Mouse (Mus musculus) hindbrain, embryonic 10.5 days (tissue): ENCODE data around the gene Zc3h12c. TPM values are rescaled to one million over a fixed set of nuclear protein-coding genes. Genes with fewer than 3 reads are reported as not detected.

Experiments
- DNase-seq: peaks from one replicate; pipeline ENCODE4 v3.0.0-alpha.2; 2017; ENCODE audit warnings: low spot score
- H3K27ac ChIP-seq: fragments of 300-500 bp; sonication (generic); 2 replicates; pipeline ENCODE4 v1.5.1; 2016; ENCODE audit warnings: mild to moderate bottlenecking, moderate library complexity
- H3K27me3 ChIP-seq: fragments of 300-500 bp; sonication (generic); 2 replicates; pipeline ENCODE4 v1.6.1; 2016; ENCODE audit warnings: mild to moderate bottlenecking; ENCODE audit not compliant: poor library complexity, insufficient read depth, severe bottlenecking
- H3K36me3 ChIP-seq: fragments of 300-500 bp; sonication (generic); 2 replicates; pipeline ENCODE4 v1.6.1; 2016; ENCODE audit warnings: mild to moderate bottlenecking, moderate library complexity
- H3K4me1 ChIP-seq: fragments of 300-500 bp; sonication (generic); replicated peaks from 2 replicates; pipeline ENCODE4 v1.6.1; 2016; ENCODE audit warnings: mild to moderate bottlenecking
- H3K4me3 ChIP-seq: fragments of 300-500 bp; sonication (generic); 2 replicates; pipeline ENCODE4 v1.5.1; 2016; ENCODE audit warnings: mild to moderate bottlenecking, moderate library complexity
- H3K9me3 ChIP-seq: fragments of 300-500 bp; sonication (generic); 2 replicates; pipeline ENCODE4 v1.6.1; 2016; ENCODE audit warnings: mild to moderate bottlenecking, moderate library complexity
- WGBS: fragments of 180-500 bp; shearing (Covaris S2); methylation state at CpG from one replicate; pipeline ENCODE4 v1.1.7; 2016; 5-methylcytosine and 5-hydroxymethylcytosine counted together
- polyA plus RNA-seq: library from polyadenylated mRNA; unstranded; fragments of >200 nt; fragmentation: Nextera tagmentation; extraction: Ambion mirVana; gene quantifications from 2 replicates; pipeline ENCODE4 v1.2.1, GENCODE M21; 2016

The Zc3h12c gene
- polyA plus RNA-seq, 1 experiment from 2014 or later: 7.2 TPM

DNA sequence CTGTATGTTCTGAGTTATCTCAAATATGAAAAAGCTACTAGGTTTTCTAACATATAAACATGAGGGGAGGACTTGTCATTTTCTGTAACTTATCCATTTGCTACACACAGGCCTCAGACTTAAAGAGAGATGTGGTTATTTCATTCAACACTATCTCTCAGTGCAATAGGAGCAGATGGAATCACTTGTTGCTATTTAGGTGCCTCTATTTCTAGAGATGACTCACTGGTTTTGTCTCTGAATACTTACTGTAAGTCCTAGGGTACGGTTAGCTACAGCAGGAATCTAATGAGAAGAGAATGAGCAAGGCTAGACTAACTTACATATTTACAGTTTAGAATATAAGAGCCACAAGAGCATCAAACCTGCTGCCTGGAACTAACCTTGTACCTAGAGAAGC is 9.8 kb downstream of the Zc3h12c start:
- no peak overlapping the region for H3K4me3 ChIP-seq
- H3K27ac ChIP-seq: no peak overlapping the region
- no peak for DNase-seq
- H3K9me3 ChIP-seq: peaks cover 6% of the 10 kb centered on the region; the same call in 1 of the 2 replicates
- WGBS: 92% methylated on average over 1 of the region's 1 CpGs
- no peaks in the 10 kb centered on the region for H3K27me3 ChIP-seq
- H3K36me3 ChIP-seq: peaks cover 21% of the 10 kb centered on the region
- H3K4me1 ChIP-seq: peaks cover 19% of the 10 kb centered on the region

DNA sequence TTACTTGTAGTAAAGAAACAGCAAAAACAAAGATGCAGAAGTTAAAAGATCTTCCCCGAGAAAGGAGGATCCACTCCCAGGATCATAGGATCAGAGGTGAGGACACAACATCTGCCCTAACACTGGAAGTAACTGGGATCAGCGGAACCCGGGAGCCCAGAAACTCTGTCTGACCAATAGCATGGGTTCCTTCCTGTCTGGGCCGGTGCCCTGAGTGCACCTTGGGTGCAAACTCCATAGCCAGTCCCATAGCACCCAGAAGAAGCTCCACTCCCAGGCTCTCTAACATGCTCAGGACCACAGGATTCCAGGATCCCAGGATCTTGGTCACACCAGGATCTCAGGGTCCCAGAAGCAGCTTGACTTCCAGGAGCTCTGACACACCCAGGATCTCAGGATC is 13.0 kb downstream of the Zc3h12c start:
- H3K36me3 ChIP-seq: peaks cover 1% of the 10 kb centered on the region; the same call in 1 of the 2 replicates
- no peak overlapping the region for H3K4me3 ChIP-seq
- no peak for DNase-seq
- WGBS: 88% methylated on average over 4 of the region's 4 CpGs
- no peaks in the 10 kb centered on the region for H3K27me3 ChIP-seq
- no peak overlapping the region for H3K27ac ChIP-seq
- no peaks in the 10 kb centered on the region for H3K9me3 ChIP-seq
- H3K4me1 ChIP-seq: peaks cover 37% of the 10 kb centered on the region

DNA sequence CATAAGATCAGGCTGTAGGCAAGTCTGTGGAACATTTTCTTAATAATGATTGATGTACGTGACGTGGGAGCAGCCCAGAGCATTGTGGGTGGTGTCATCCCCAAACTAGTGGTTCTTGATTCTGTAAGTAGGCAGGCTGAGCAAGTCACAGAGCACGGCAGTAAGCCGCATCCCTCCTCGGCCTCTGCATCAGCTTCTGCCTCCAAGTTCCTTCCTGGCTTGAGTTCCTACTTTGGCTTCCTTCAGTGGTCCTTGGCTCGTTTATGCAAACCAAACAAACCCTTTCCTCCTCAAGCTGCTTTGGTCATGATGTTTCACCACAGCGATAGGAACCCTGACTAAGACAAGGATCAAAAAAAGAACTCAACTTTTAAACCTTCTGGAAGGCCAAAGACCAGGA is 14.1 kb downstream of the Zc3h12c start:
- 73% methylated on average over 7 of the region's 7 CpGs for WGBS
- H3K27me3 ChIP-seq: no peaks in the 10 kb centered on the region
- H3K4me3 ChIP-seq: no peak overlapping the region
- no peak overlapping the region for H3K27ac ChIP-seq
- no peak for DNase-seq
- no peaks in the 10 kb centered on the region for H3K9me3 ChIP-seq
- peaks cover 43% of the 10 kb centered on the region for H3K4me1 ChIP-seq
- no peaks in the 10 kb centered on the region for H3K36me3 ChIP-seq

DNA sequence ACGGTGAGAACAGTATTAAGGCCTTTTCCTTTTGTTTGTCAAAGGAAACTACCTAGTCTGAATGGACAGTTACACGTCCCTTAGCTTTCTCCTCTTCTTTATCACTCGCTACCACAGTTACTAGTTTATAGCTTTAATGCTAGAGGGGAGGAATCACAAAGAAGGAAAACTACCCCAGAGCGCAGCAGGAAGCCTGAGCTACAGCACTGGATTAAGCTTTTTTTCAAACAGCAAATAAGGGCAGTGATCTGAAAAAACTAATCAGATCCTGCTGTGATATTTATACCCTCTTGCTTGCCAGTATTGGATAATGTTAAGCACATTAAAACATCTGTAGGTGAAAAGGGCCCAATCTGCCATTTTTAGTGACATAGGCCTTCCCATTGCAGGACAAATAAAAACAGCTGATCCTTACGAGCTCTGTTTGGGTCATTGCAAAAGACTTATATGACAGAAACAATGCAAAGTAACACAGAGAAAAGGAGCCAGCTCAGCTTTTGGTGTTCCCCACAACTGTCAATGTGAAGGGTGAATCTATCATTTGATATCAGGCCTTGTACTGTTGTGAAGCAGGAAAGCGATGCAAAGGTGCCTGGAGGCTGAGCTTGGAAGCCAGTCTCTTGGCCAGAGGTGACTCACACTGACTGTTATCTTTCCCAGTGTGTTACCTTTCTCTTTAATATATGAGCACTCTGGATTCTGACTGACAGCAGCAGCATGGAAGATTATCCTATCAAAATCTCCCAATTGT is 16.1 kb downstream of the Zc3h12c start:
- Histone ChIP-seq H3K36me3 (no peaks in the 10 kb centered on the region), H3K9me3 (no peaks in the 10 kb centered on the region), H3K4me3 (no peak overlapping the region), H3K27ac (peak overlapping the region; percentile 19; the same call in 1 of the 2 replicates), H3K4me1 (peaks cover 57% of the 10 kb centered on the region), H3K27me3 (no peaks in the 10 kb centered on the region)
- WGBS: 70% methylated on average over 6 of the region's 6 CpGs
- no peak for DNase-seq

DNA sequence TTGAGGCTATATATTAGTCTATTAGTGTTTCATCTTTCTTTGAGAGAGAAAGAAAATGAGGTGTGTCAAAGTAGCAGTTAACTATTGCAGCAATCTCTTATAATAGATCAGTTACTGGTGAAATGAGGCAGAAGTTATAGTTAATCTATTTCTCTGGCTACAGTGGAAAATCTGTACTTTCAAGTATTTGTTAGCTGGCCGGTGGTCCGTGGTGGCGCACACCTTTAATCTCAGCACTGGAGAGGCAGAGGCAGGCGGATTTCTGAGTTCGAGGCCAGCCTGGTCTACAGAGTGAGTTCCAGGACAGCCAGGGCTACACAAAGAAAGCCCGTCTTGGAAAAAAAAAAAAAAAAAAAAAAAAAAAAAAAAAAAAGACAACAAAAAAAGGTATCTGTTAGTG is 18.6 kb downstream of the Zc3h12c start:
- DNase-seq: no peak
- Histone ChIP-seq H3K27me3 (no peaks in the 10 kb centered on the region), H3K4me1 (peaks cover 64% of the 10 kb centered on the region), H3K9me3 (no peaks in the 10 kb centered on the region), H3K27ac (peak overlapping the region; percentile 90), H3K36me3 (no peaks in the 10 kb centered on the region; the same call in 1 of the 2 replicates), H3K4me3 (peak overlapping the region; percentile 52; the same call in 1 of the 2 replicates)
- 76% methylated on average over 6 of the region's 6 CpGs for WGBS

DNA sequence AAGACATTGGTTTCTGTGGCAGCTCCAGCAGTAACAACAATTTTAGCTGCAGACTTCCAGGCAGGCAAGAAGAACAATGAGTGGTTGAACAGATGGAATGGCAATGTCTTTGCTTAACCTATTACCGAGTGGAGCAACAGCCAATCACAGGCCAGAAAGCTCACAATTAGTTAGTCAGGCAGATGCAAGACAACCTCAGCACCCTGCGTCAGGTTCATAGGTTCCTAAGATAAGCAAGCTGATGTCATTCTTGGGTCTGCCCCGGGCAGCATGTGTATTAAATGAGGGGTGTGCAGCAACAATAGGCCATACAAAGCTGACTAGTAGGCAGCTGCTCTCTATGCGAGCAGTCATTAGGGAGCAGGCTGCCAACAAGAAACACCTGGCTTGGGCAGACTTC is 19.1 kb downstream of the Zc3h12c start:
- Histone ChIP-seq H3K4me1 (peaks cover 64% of the 10 kb centered on the region), H3K4me3 (peak overlapping the region; percentile 52)
- WGBS: 18% methylated on average over 4 of the region's 4 CpGs

DNA sequence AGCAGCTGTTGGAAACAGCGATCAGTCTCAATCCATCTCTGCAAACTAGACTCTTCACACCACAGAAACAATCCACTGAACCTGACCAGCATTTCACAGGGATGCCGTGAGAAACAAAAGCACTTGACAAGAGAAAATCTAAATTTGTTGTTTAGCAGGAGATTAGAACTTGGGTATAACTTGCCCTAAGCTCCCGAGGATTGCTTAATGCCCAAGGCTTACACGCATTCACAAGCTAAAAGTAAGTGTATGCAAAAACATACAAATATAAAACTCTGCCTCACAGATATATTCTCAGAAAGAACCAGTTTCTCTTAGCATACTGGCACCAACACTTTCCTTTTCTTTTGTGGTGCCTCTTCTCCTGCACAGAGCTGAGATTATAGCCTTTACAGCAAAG is 19.5 kb downstream of the Zc3h12c start:
- WGBS: 49% methylated on average over 4 of the region's 4 CpGs
- DNase-seq: no peak
- H3K4me1 ChIP-seq: peaks cover 64% of the 10 kb centered on the region
- H3K4me3 ChIP-seq: peak overlapping the region; percentile 52
- H3K9me3 ChIP-seq: no peaks in the 10 kb centered on the region
- H3K27ac ChIP-seq: peak overlapping the region; percentile 90
- H3K36me3 ChIP-seq: peaks cover 7% of the 10 kb centered on the region
- no peaks in the 10 kb centered on the region for H3K27me3 ChIP-seq

More for the DNA sequence above, 19.1 kb downstream of the Zc3h12c start:
- Histone ChIP-seq H3K36me3 (peaks cover 3% of the 10 kb centered on the region; the same call in 1 of the 2 replicates), H3K27me3 (no peaks in the 10 kb centered on the region), H3K9me3 (no peaks in the 10 kb centered on the region), H3K27ac (peak overlapping the region; percentile 90)
- peak; percentile 70 for DNase-seq

DNA sequence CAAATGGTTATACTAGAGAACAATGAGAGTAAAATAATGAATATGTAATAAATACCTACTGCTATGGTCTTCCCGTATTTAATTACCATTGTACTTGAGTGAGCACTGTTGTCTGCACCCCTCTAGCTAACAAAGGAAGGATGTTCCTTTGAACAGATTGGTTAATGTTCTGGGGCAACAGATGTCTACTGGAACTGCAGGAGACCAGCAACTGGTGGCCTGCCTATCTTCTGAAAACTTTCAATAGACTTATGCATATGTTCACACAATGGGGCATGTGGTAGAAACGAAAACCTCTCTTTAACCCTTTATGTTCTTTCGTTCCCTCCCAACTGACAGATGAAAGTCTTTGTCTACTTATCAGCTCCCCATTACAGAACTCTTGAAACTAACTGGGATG is 20.1 kb downstream of the Zc3h12c start:
- DNase-seq: no peak
- 23% methylated on average over 3 of the region's 3 CpGs for WGBS
- peaks cover 64% of the 10 kb centered on the region for H3K4me1 ChIP-seq
- H3K4me3 ChIP-seq: peak overlapping the region; percentile 52
- peaks cover 13% of the 10 kb centered on the region for H3K36me3 ChIP-seq
- no peaks in the 10 kb centered on the region for H3K27me3 ChIP-seq
- H3K9me3 ChIP-seq: no peaks in the 10 kb centered on the region
- H3K27ac ChIP-seq: peak overlapping the region; percentile 90

DNA sequence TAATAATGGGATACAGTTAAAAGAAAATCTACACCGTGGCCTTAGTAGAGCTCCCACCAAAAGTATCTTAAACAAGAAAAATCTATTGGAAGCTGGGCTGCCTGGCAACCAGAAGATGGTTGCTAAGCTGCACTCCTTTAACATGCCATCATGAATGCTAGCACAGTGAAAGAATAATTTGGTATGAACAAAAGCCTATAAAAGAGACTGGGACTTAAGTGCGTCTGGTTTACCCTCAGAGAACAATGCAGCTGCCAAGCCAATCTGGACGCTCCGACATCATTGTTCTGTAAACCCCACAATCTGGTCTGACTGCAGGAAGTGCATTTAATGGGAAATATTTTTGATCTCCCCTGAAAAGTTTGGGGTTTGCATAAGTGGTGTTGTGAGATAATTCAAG is 22.1 kb downstream of the Zc3h12c start:
- peak overlapping the region; percentile 90 for H3K27ac ChIP-seq
- 29% methylated on average over 4 of the region's 4 CpGs for WGBS

DNA sequence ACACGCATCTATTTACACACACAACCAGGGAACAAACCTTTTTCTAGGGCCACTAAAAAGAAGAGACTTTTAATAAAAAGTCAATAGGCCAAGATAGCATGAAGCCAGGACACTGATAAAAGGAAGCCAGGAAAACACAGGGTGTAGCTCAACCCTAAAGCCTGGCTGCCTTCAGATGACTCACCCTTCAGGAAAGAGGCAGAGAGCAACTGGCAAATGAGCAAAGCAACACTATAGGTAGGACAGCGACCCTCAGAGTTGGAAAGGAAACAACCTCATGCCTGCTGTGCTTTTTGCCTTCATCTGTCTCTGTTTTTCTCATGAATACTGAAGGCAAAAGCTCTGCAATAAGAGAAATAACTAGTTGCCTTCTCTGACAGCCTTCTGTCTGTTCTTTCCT is 35.6 kb downstream of the Zc3h12c start:
- Histone ChIP-seq H3K36me3 (peaks cover 72% of the 10 kb centered on the region), H3K27me3 (no peaks in the 10 kb centered on the region), H3K9me3 (no peaks in the 10 kb centered on the region), H3K4me1 (no peaks in the 10 kb centered on the region), H3K27ac (no peak overlapping the region), H3K4me3 (no peak overlapping the region)
- 90% methylated on average over 2 of the region's 2 CpGs for WGBS
- DNase-seq: no peak

More for the DNA sequence above, 22.1 kb downstream of the Zc3h12c start:
- Histone ChIP-seq H3K27me3 (no peaks in the 10 kb centered on the region), H3K9me3 (no peaks in the 10 kb centered on the region), H3K36me3 (peaks cover 30% of the 10 kb centered on the region), H3K4me1 (peaks cover 67% of the 10 kb centered on the region), H3K4me3 (peak overlapping the region; percentile 52)
- DNase-seq: peak; percentile 60

DNA sequence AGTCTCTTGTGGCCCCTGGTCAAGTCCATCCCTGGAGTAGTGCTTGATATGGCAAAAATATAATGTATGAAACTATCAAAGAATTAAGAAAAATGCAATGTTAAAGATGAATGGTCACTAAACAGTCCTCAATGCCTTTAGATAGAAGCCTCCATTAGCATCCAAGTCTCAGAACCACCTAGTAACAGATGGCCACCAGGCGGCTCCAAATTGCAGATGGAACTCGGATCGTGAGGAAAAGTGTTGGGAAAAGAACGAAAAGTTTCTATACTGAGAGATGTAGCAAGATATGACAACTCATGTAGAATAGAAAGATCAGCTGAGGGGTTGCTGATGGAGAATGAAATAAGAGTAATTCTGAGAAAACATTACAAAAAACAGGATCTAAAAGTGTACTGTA is 38.0 kb downstream of the Zc3h12c start:
- 81% methylated on average over 4 of the region's 4 CpGs for WGBS
- Histone ChIP-seq H3K36me3 (peaks cover 68% of the 10 kb centered on the region), H3K4me3 (no peak overlapping the region), H3K4me1 (no peaks in the 10 kb centered on the region), H3K27ac (no peak overlapping the region), H3K27me3 (no peaks in the 10 kb centered on the region), H3K9me3 (no peaks in the 10 kb centered on the region)
- DNase-seq: no peak

DNA sequence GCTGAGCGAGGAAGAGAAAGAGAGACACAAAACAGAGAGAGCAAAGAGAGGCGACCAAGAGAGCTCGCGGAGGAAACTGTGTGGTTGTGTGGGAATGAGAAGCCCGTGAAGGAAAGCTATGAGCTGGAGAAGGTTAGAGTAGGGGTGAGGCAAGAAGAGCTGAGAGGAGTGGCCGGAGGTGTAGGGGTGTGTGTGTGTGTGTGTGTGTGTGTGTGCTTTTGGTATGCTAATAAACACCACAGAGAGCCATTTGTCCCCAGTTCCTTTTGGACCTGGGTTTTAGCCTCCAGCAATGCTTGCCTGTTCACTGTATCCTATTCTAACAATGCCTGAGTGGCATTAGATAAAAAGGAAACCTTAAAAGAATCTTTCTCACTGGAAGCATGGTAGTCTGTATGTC is 43.1 kb downstream of the Zc3h12c start:
- H3K4me1 ChIP-seq: no peaks in the 10 kb centered on the region
- H3K9me3 ChIP-seq: no peaks in the 10 kb centered on the region
- H3K4me3 ChIP-seq: no peak overlapping the region
- no peaks in the 10 kb centered on the region for H3K27me3 ChIP-seq
- DNase-seq: no peak
- WGBS: 91% methylated on average over 6 of the region's 6 CpGs
- H3K27ac ChIP-seq: no peak overlapping the region
- H3K36me3 ChIP-seq: peaks cover 76% of the 10 kb centered on the region

DNA sequence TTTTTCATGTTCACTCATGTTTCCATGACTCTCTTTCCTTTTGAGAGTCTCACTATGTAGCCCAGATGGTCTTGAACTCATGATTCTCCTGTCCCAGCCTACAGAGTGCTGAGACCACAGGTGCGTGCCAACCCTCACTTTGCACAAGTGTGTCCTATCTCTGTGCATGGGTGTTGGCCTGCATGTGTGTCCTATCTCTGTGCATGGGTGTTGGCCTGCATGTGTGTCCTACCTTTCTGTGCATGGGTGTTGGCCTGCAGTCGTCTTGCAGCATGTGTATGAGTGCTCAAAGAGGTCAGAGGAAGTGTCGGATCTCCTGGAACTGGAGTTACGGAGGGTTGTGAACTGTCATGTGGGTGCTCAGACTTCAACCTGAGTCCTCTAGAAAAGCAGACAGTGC is 49.2 kb downstream of the Zc3h12c start:
- no peak for DNase-seq
- Histone ChIP-seq H3K4me1 (no peaks in the 10 kb centered on the region), H3K36me3 (peaks cover 87% of the 10 kb centered on the region), H3K4me3 (no peak overlapping the region), H3K9me3 (no peaks in the 10 kb centered on the region), H3K27me3 (no peaks in the 10 kb centered on the region), H3K27ac (no peak overlapping the region)
- 88% methylated on average over 4 of the region's 4 CpGs for WGBS
